Mouse (Mus musculus) right cerebral cortex, postnatal 36 days (tissue): ENCODE measurements around the gene Fgr.
"Not testable (repeated sequence)": the region's sequence is repeated elsewhere in the genome, so short reads cannot be mapped to it uniquely, and the experiment has no call there.

Source experiments
- DNase-seq, 2 experiments: peaks; one replicate each; pipeline ENCODE4 v3.0.0; 2022; ENCODE audit warnings: low spot score in 2 of 2, mixed read lengths in 1 of 2

Fgr gene

DNA sequence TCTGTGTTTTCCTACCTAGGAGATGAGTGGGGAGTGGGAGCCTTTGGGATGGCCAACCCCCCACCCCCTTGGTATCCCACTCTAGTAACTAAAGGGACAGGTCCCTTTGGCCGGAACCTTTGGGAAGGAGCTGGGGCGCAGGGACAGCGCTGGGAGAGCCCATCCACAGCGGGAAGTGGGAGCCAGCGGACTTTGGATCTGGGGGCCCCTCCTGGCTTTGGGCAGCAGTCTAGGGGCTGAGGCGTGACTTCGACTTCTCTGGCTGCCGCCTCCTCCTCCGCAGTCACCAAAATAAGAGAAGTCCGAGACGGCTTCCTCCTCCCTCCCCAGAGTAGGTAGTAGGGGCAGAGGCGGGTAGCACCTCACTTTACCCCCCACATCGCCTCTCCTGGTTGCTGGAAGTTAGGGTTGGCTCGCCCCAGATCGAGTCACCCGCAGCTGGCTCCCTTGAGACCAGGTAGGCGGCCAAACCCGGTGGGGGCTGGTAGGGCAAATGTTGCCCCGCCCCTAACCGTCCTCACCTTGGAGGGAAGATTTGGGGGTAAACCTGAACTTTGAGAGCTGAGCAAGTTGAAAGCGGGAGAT lies at the start of gene Fgr:
Gene Fgr, plus strand, starts transcription at position 282 of the 585 bp plus-strand sequence.
- no peak for DNase-seq

GRCm38 (mm10) chr4:132926520-132926919 lies 47.4 kb upstream of the Fgr start:
- not testable (repeated sequence) for DNase-seq

DNA sequence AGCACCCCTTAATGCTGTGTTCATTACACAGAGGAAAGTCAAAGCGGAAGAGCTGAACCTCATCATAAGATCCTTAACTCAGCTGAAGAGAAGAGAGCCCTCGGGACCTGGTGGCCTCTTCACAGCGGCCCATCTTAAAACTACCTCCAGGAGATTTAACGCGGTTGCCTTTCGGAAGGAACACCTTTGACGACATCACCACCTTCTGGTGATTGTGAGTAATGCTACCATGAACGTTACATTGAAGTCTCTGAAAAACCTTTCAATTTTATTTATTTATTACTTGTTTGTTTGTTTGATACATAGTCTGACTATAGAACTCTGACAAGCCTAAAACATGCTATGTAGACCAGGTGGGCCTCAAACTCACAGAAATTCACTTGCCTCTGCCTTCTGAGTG lies 43.1 kb upstream of the Fgr start:
- DNase-seq: no peak

GRCm38 (mm10) chr4:132932752-132933404 lies 41.0 kb upstream of the Fgr start:
- peak in 1 of 2 experiments; percentile 33 for DNase-seq

- DNase-seq: no peak
These were observed 39.3 kb upstream of the Fgr start for GRCm38 (mm10) chr4:132934639-132935038.

DNA sequence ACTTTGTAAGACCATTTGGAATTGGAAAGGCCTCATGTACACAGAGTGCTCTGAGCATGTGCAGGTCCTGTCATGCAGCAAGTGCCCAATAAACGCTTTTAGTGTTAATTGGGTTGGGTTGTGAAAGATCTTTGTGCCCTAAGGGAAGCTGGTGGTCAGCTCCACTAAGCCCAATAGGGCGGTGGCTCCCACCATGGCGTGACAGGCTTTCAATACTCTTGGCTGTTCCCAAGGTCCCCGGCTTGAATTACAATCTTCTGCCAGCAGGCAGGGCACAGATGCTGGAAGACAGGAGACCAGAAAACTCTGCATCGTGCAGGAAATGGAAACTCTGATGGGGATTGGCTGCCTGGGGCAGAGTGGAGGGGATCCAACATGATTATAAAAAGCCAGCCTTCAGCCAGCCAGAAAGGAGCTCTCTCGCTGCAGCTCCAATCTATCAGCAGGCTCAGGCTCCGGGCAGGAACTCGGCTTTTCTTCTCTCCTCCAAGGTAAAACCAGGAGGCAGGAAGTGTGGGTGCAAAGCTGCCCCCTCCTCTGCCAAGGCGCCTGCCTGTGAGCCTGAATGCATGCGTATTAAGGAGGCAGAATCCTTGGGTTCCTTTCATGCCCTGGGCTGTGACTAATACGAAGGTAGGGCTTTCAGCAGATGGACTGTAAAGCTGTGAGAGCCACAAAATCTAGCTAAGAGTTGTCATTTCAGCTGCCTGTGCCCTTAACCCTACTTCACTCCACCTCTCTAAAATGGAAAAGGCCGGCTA lies 35.5 kb upstream of the Fgr start:
- DNase-seq: peak; percentile 53 to 64

DNA sequence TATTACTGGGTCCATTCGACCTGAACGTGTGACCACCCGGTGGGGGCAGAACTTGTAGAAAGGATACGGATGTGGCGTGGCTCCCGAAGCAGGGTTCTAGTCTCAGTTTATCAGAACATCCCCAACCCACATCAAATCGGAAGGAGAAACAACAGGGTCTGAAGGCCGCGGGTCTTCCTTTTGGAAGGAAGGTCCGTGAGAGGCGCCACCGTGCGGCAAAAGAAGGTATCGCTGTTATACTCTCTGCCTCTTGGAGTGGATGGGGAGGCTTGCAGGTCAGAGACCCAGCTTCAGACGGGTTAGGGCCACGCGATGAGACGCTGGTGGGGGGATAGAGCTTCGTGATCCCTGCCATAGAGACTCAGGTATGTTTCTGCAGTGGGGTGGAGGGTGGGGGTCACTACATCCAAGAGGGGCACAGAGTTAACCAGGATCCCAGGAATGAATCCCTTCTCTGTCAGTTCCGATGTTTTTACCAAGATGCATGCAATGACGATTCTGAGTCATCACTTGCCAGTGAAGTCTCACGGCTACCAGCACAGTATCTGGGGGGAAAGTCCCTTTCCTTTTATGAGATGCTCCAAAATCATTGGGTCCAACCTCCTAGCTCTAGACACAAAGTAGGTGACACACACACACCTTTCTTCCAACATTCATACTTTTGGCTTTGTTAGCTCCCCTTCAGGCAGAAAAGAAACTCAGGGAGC lies 34.3 kb upstream of the Fgr start:
- DNase-seq: no peak

DNA sequence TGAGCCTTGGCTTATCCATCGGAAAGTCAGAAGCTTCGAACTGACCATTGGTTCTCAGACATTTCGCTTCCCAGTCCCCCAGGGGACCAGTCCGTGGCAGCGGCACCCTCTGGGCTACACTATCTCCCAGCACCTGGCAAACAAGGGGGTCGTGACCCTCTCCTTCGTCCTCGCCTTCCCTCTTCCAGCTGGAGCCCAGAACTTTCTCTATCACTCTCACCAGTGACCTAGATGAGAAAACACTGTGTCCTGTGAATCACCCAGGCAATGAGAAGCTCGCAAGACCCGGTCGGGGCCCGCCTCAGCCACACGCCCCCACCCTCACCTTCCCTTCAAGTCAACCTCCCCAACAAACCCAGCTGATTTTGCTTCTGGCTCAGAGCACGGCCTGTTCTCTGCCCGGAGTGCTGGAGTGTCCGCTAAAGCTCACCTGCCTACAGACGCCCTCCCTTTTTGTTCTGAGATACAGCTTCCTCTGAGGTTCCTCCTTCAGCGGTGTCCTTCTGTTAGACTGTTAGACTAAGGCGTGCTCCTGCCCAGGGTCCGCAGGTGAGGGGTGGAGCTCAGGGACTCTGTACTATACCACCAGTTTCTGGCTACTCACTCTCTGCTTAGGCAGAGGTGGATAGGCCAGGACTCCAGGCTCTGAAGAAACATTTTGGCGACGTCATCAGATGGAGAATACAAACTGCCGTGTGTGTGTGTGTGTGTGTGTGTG lies 32.7 kb upstream of the Fgr start:
- DNase-seq: no peak

DNA sequence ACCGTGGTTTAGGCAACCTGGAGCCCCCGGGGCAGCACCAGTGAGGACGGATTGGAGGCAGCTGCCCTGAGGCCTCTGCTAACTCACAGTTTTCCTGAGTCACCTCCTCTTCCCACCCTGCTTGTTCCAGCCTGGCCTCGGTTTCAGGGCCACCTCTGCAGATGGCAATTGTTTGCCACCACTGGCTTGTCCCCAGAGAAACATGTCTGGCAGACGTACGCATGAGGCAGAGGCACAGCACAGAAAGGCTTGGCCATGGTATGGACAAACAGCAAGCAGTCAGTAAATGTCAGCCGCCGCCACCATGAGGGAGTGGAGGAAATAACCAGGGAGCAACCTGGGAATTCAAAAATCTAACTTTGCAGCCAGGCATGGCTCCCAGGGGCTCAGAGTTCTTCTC lies 30.8 kb upstream of the Fgr start:
- no peak for DNase-seq

DNA sequence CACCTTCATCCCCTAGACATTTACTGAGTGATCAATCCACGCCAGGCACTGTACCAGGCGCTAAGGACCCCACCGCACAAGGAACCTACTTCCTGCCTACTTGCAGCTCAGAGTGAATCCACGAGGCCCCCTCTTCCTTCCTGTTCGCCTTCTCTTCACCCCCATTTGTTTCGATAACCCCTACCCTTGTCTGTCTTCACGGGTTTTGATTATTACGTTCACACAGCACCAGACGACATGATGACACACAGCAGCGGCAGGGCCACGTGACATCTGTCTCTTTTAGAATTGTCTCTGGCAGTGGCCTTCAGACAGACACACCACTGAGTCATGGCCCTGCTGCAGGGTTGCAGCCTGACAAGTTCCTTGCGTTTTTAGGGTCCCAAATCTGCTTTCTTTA lies 29.8 kb upstream of the Fgr start:
- no peak for DNase-seq

DNA sequence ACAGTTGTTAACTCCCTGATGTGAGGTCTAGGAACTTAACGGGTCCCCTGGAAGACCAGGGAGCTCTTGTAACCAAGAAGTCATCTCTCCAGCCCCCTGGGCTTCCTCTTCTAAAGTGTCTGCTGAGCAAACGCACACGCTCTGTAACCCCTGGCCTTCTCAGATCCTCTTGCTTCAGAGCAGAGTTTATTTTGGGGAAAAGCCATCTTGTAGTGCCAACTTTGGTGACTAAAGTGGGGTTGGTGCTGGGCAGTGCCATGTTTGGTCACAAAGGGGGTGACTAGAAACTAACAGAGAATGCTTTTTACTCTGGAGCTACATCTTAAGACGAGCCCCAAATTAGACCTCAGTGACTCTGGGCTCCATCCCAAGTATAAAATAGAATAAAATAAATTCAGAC lies 29.1 kb upstream of the Fgr start:
- no peak for DNase-seq

DNA sequence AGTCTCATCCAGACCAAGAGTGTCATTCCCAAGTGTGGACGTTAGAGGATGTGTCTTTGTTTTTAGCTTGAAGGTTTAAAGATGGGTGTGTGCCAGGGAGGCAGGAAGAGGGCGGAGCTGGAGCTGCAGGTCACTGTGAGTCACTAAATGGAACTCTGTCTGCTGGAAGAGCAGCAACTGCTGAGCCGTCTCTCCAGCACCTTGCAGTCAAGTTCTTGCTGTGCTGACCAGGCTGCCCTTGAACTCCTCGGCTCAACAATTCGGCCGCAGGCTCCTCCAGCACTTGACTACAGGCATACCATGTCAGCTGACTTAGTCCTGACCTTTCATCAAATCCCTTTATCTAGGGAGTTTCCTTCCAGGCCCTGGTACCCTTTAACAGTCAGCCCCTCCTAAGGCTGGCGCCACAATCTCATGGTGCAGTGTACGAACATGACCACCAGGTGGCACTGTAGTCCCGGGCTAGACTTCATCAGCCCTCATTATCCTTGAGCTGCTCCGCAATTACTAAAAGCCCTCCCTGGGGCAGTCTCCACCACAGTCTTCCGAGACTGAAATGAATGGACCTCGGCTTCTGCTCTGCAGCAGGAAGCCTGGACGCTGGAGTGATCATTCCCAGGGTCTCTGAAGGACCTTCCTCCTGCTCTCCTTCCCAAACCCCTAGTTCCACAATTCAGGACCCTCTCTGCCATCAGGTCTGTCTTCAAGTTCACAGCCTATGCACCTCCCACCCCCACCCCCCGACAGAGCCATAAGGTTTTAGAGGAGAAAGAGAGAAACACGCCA lies 28.4 kb upstream of the Fgr start:
- peak; percentile 62 to 69 for DNase-seq

GRCm38 (mm10) chr4:132946047-132947001 lies 27.6 kb upstream of the Fgr start:
- DNase-seq: no peak

DNA sequence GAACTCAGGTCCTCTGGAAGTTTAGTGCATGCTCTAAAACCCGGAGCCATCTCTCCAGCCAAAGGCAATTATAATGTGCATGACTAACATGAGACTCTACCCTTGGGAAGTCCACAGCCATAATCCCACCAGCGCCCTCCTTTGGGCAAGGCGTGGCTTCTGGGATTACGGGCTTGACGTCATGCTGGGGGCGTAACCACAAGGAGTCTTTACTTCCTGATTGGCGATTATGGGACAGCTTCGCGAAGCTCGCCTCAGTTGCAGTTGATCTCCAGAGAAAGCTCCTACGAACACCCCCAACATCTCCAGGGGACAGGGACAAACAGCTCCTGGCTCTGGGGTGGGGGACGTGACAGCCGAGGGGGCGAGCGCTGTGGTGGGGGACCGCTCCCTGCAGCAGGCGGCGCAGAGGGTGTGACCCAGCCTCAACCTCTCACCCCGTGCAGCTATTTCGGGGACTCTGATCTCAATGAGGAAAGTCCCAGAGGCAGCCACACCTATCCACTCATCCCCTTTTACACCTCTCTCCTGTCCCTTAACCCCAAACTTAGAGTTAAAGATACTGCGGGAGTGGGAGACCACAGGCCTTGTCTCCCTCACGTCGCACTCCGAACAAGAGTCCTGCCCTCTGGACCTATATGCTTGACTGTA lies 23.9 kb upstream of the Fgr start:
- DNase-seq: no peak

DNA sequence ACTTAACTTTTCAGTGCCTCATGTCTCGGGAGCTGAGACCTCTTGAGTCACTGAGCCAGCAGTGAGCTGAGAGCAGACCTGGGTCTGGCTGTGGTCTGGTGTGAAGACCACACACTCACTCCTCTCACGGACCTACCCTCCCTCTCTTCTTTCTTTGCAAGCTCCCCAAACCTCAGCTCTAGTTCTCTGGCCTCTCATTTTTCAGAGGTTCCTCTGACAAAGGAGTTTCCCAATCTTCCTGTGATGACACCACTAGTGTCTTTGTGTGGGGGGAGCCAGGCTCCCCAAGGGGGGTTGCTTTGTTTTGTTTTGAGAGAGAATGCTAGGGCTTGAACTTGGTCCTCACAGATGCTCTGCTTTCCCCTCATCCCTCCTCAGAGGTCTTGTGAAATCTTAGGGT lies 22.9 kb upstream of the Fgr start:
- DNase-seq: no peak

DNA sequence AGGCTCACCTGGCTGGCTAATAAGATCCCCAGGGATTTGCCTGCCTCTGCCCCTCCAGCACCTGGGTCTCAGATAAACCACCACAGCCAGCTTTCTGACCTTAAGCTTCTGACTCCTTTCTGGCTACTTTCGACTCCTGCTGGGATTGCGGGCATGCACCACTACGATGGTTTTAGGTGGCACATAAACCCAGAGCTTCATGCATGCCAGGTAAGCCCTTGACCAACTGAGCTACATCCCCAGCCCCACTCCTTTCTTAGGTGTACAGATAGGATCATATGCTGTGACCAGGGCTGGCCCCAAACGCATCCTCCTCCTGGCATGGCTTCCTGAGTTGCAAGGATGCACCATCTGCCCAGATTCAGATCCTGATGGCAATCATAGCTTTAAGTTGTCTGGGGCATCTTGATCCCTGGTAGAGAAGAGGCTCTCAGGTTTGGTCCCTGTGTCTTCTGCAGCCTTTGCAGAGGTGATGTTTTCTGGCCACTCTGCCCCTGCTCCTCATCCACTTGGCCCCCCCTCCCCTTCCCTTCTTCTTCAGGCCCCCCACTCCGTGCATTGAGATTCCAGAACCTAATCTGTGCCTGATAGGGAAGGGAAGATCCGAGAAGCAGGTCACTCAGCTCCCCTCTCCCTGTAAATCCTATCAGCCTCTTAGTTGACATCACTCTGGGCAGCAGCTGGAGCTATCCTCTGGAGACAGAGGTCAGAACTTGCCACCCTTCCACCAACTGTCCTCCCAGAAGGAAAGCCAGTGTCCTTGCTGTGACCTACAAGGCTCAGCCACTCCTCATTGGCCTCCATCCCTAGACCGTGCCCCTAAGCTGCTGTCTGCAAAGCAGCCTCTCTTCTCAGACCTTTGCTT lies 19.1 kb upstream of the Fgr start:
- no peak for DNase-seq

GRCm38 (mm10) chr4:132955395-132955791 lies 18.5 kb upstream of the Fgr start:
- no peak for DNase-seq
